Mouse (Mus musculus) cerebellum, adult (tissue): ENCODE results near the gene Gm20388.
"Not testable (repeated sequence)": the region's sequence is repeated elsewhere in the genome, so short reads cannot be mapped to it uniquely, and the experiment has no call there.

Experiments
- ATAC-seq: cut with Nextera tagmentation; 2 replicates; pipeline ENCODE4 v1.9.2; 2017; ENCODE audit warnings: mild to moderate bottlenecking, moderate library complexity, mixed read lengths; ENCODE audit not compliant: insufficient number of reproducible peaks, low FRiP score, low TSS enrichment

Gm20388 gene

GRCm38 (mm10) chr8:123190678-123191077 is 3280.0 kb downstream of the Gm20388 start:
- ATAC-seq, result 0 out of 2 replicates have a peak, but pooled peaks have one; percentile 49

GRCm38 (mm10) chr8:123191908-123192307 is 3281.3 kb downstream of the Gm20388 start:
- ATAC-seq, result no peak

GRCm38 (mm10) chr8:123193771-123194170 is 3283.1 kb downstream of the Gm20388 start:
- no peak for ATAC-seq

GRCm38 (mm10) chr8:123197016-123197415 is 3286.4 kb downstream of the Gm20388 start:
- not testable (repeated sequence) for ATAC-seq

- ATAC-seq, result no peak
Observed at GRCm38 (mm10) chr8:123199864-123200263, 3289.2 kb downstream of the Gm20388 start.

- 0 out of 2 replicates have a peak, but pooled peaks have one; percentile 15 for ATAC-seq
Observed at GRCm38 (mm10) chr8:123202288-123202687, 3291.6 kb downstream of the Gm20388 start.

GRCm38 (mm10) chr8:123203571-123203970 is 3292.9 kb downstream of the Gm20388 start:
- no peak for ATAC-seq

- ATAC-seq, result no peak
Observed at GRCm38 (mm10) chr8:123211876-123212275, 3301.2 kb downstream of the Gm20388 start.

GRCm38 (mm10) chr8:123212321-123213117 is 3301.9 kb downstream of the Gm20388 start, which contains the start of the genes Chmp1a and Spata33:
TSS of gene Chmp1a (minus strand) at chr8:123212763.
TSS of gene Spata33 (plus strand) at chr8:123212832.
- peak; percentile 78 for ATAC-seq

GRCm38 (mm10) chr8:123213118-123213772 is 3302.6 kb downstream of the Gm20388 start:
- peak; percentile 27; the same call in 1 of the 2 replicates for ATAC-seq

GRCm38 (mm10) chr8:123215430-123215829 is 3304.8 kb downstream of the Gm20388 start:
- ATAC-seq, result no peak

GRCm38 (mm10) chr8:123220917-123221316 is 3310.3 kb downstream of the Gm20388 start:
- no peak for ATAC-seq

- peak; percentile 85; the same call in 1 of the 2 replicates for ATAC-seq
Observed at GRCm38 (mm10) chr8:123224278-123225266, 3313.9 kb downstream of the Gm20388 start, which contains the start of gene Cdk10. TSS of gene Cdk10 (plus strand) at chr8:123224842.

GRCm38 (mm10) chr8:123228416-123228815 is 3317.8 kb downstream of the Gm20388 start:
- no peak for ATAC-seq

GRCm38 (mm10) chr8:123230326-123230725 is 3319.7 kb downstream of the Gm20388 start:
- not testable (repeated sequence) for ATAC-seq

GRCm38 (mm10) chr8:123231742-123232141 is 3321.1 kb downstream of the Gm20388 start:
- no peak for ATAC-seq

- no peak for ATAC-seq
Observed at GRCm38 (mm10) chr8:123232553-123232952, 3321.9 kb downstream of the Gm20388 start.

GRCm38 (mm10) chr8:123233300-123233699 is 3322.7 kb downstream of the Gm20388 start:
- no peak for ATAC-seq

- ATAC-seq, result no peak
Observed at GRCm38 (mm10) chr8:123233760-123234159, 3323.1 kb downstream of the Gm20388 start.
